Mouse (Mus musculus) neutrophil, adult 59 days (primary cell): ENCODE results near the gene Slc27a2. TPM values are rescaled to one million over a fixed set of nuclear protein-coding genes. Genes with fewer than 3 reads are reported as not detected.

Experiments used
- total RNA-seq, 2 experiments: library from RNA; stranded (reverse); gene quantifications; 1 replicate in 1 of 2; 2 replicates in 1 of 2; pipeline ENCODE4 v1.2.4; 2023

Slc27a2 gene
- not detected for total RNA-seq

DNA sequence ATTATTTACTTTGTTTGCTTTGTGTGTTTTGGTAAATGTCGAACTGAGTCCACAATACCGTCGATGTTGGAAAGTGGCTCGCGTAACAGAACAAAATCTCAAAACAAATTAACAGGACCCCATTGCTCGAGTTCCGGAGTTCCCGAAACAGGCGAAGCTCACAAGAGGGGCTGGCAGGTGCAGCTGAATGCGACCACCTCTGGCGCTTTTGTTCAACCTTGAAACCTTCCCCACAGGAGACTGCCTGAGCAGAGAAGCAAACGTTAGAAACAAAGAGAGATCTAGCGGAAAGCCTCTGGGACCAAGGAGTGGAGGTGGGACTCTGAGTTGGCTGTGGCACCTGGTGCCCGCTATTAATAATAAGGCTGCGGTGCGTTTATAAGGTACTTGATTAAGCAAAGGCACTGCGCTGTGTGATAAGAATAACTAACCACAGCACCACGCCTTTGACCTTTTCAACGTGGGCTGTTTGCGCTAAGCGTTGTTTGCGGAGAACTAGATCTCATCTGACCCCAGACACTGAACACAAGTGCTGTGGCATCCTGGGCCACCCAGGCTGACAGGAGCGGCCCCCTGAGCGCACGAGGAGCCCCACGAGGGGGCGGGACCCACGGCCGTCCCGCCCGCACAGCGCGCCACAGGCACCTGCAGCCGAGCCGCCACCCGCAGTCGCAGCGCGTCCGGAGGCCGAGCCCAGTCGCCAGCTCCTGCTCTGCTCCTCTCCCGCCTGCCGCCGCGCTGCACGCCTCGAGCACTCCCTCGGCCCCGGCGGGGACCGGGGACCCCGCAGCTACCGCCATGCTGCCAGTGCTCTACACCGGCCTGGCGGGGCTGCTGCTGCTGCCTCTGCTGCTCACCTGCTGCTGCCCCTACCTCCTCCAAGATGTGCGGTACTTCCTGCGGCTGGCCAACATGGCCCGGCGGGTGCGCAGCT lies at the start of gene Slc27a2:
Gene Slc27a2, plus strand, starts transcription at position 51 of the 934 bp plus-strand sequence.

GRCm38 (mm10) chr2:126619249-126619704 lies 67.1 kb downstream of the Slc27a2 start, which contains the start of gene Hdc:
Gene Hdc (minus strand): TSS chr2:126619299.

Other genes starting within 250 kb of the Slc27a2 start
- gene Atp8b4, start 51.7 kb upstream of the Slc27a2 start, total RNA-seq, result 100 to 1,000 TPM; 165 to 167 TPM
- 100 to 1,000 TPM; 349 to 388 TPM for gene Hdc, start 66.9 kb downstream of the Slc27a2 start, total RNA-seq
- 10 to 100 TPM; 35.9 to 39.9 TPM for gene Gabpb1, start 123.9 kb downstream of the Slc27a2 start, total RNA-seq
- 10 to 100 TPM; 45.3 to 49.7 TPM for gene Usp8, start 154.9 kb downstream of the Slc27a2 start, total RNA-seq
- not detected for gene Usp50, start 231.1 kb downstream of the Slc27a2 start, total RNA-seq